Mouse (Mus musculus): ENCODE measurements around the gene Dnajb5. TPM values are rescaled to one million over a fixed set of nuclear protein-coding genes. Genes with fewer than 3 reads are reported as not detected.
A peak's percentile ranks its signal among the peaks of the same experiment; 100 is the strongest.

Dnajb5 gene
- polyA plus RNA-seq, 1 experiment from 2014 or later: 53.0 TPM

DNA sequence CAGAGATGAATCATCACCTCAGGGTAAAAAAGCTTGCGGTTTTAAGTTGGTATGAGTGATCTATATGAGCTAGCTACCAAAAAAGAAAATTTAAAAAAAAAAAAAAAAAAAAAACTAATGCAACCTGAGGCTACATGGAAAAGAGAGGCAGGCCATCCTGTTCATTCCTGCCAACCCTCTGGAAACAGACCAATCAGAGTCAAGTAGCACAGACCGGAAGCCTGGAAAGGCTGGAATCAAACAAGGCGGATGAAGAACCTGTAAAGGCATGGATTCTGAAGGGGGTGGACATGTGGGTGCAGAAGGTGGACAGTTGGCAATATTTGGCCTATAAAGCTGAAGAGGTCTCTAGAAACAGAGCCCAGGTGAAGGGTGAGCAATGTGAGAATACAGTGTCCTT lies 4.2 kb upstream of the Dnajb5 start:
- H3K27ac ChIP-seq: no peak overlapping the region

GRCm38 (mm10) chr4:42945952-42946351 lies 3.7 kb upstream of the Dnajb5 start:
- 5% methylated on average over 5 of the region's 5 CpGs for WGBS
- peaks cover 45% of the 10 kb centered on the region for H3K4me1 ChIP-seq
- H3K36me3 ChIP-seq (replicated peaks): no peaks in the 10 kb centered on the region
- H3K4me3 ChIP-seq: no peak overlapping the region
- peak overlapping the region; percentile 38 for H3K4me2 ChIP-seq
- no peaks in the 10 kb centered on the region for H3K27me3 ChIP-seq (replicated peaks)
- ATAC-seq (replicated peaks): no peak
- peak overlapping the region; percentile 23; the same call in 1 of the 2 replicates for H3K9ac ChIP-seq
- peak overlapping the region; percentile 86 for H3K27ac ChIP-seq
- H3K9me3 ChIP-seq: no peaks in the 10 kb centered on the region

More for the DNA sequence above, 4.2 kb upstream of the Dnajb5 start:
- Histone ChIP-seq H3K4me2 (no peak overlapping the region), H3K27me3 (replicated peaks) (no peaks in the 10 kb centered on the region), H3K9me3 (no peaks in the 10 kb centered on the region), H3K9ac (no peak overlapping the region), H3K4me3 (no peak overlapping the region), H3K4me1 (peaks cover 40% of the 10 kb centered on the region), H3K36me3 (replicated peaks) (no peaks in the 10 kb centered on the region; the same call in 1 of the 2 replicates)
- no peak for ATAC-seq (replicated peaks)
- 92% methylated on average over 3 of the region's 3 CpGs for WGBS

- H3K4me2 ChIP-seq: peak overlapping the region; percentile 38
- H3K9me3 ChIP-seq: no peaks in the 10 kb centered on the region
- no peaks in the 10 kb centered on the region for H3K36me3 ChIP-seq (replicated peaks)
- H3K27ac ChIP-seq: peak overlapping the region; percentile 86
- H3K27me3 ChIP-seq (replicated peaks): no peaks in the 10 kb centered on the region
- peaks cover 54% of the 10 kb centered on the region for H3K4me1 ChIP-seq
- peak overlapping the region; percentile 23; the same call in 1 of the 2 replicates for H3K9ac ChIP-seq
- 0 out of 2 replicates have a peak overlapping the region, but pooled peaks have one; percentile 2 for H3K4me3 ChIP-seq
- ATAC-seq (replicated peaks): peak; percentile 50
- 11% methylated on average over 10 of the region's 10 CpGs for WGBS
Observed at GRCm38 (mm10) chr4:42946733-42947290, 2.8 kb upstream of the Dnajb5 start.

GRCm38 (mm10) chr4:42948527-42948926 lies 1.1 kb upstream of the Dnajb5 start:
- 28% methylated on average over 13 of the region's 13 CpGs for WGBS
- H3K27ac ChIP-seq: peak overlapping the region; percentile 86
- no peak for ATAC-seq (replicated peaks)
- peaks cover 71% of the 10 kb centered on the region for H3K4me1 ChIP-seq
- no peak overlapping the region for H3K4me3 ChIP-seq
- H3K9ac ChIP-seq: no peak overlapping the region
- H3K36me3 ChIP-seq (replicated peaks): no peaks in the 10 kb centered on the region
- no peaks in the 10 kb centered on the region for H3K9me3 ChIP-seq
- H3K27me3 ChIP-seq (replicated peaks): no peaks in the 10 kb centered on the region
- H3K4me2 ChIP-seq: 0 out of 2 replicates have a peak overlapping the region, but pooled peaks have one; percentile 5

DNA sequence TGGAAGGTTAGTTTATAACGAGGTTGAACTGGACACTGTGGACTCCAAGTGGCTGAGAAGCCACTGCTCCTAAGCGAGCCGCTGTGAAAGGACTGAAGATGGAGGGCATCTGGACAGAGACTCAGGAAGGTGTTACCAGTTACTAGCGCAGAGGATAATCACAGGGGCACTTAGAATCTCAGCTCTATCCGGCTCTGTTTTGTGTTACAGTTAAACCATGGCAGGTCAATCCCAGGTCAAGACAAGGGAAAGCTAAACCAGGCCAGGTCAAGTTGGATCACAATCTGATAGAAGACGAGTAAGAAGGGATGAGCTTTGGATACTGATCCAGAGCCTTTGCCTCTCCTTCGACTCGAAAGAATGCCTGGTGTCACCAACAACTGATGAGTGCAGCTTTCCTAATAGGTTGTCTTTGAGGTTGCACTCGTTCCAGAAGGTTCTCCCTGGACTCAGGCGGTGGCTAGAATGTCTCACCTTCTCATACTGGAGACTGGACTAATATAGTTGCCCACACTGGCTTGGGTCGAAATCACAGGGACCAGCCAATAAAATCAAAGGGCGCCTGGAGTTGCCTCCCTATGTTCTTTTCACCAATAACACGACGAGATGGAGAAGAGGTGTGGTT lies 451 bp upstream of the Dnajb5 start:
- Histone ChIP-seq H3K4me1 (peaks cover 77% of the 10 kb centered on the region), H3K9me3 (no peaks in the 10 kb centered on the region), H3K27ac (peak overlapping the region; percentile 86), H3K36me3 (replicated peaks) (no peaks in the 10 kb centered on the region), H3K4me3 (peak overlapping the region; percentile 75), H3K4me2 (peak overlapping the region; percentile 96), H3K27me3 (replicated peaks) (no peaks in the 10 kb centered on the region), H3K9ac (no peak overlapping the region)
- no peak for ATAC-seq (replicated peaks)
- 14% methylated on average over 14 of the region's 14 CpGs for WGBS

GRCm38 (mm10) chr4:42950065-42950558 lies 498 bp downstream of the Dnajb5 start:
- H3K27me3 ChIP-seq (replicated peaks): no peaks in the 10 kb centered on the region
- peak overlapping the region; percentile 95 for H3K27ac ChIP-seq
- peak overlapping the region; percentile 75 for H3K4me3 ChIP-seq
- peak; percentile 57 for ATAC-seq (replicated peaks)
- H3K4me2 ChIP-seq: peak overlapping the region; percentile 96
- H3K9me3 ChIP-seq: no peaks in the 10 kb centered on the region
- H3K9ac ChIP-seq: peak overlapping the region; percentile 90
- peaks cover 87% of the 10 kb centered on the region for H3K4me1 ChIP-seq
- H3K36me3 ChIP-seq (replicated peaks): peaks cover 3% of the 10 kb centered on the region; the same call in 1 of the 2 replicates
- WGBS: 1% methylated on average over 24 of the region's 27 CpGs

DNA sequence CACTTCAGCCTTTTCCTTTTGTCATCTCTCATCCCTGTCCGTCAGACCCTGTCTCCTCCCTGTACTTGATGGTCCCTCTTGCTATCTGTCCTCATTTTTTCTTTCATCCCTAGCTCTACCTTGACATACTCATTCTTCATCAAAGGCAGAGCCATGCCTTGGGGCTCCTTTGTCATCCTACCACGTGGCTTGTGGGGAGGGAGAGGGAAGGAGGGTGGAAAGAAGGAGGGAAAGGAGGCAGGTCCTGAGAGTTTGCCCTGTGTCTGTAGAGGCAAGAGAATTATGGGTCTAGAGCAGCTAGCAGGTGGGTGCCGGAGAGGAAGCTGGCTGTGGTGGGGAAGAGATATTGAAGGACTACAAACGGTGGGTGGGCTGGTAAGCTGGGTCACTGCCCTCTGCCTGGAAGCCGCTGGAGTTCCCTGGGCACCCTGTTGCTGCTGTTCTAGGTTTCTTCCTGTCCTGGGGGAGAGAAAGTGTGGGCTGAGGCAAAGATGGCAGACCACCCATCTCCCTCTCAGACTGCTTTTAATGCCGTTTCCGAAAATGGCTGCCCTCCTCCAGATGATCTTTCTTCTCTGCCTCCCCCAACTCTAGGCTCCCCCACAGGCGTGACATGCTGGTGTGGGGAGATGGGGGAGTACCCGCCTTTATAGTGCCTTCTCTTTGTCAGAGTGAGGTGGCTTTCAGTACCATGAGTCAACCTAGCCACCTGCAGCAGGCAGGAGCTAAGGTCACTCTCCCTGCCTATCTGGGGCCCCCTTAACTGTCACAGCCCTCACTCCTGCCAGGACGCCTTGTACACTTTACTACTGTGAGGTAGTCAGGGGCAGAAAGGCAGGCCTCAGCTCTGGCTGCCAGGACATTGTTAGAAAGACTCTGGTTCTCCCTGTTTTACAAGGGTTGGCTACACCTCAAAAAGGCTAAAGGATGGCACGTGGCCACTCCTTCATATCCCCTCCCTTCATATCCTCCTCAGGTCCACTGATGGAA lies 1.9 kb downstream of the Dnajb5 start:
- H3K9ac ChIP-seq: peak overlapping the region; percentile 90
- no peaks in the 10 kb centered on the region for H3K9me3 ChIP-seq
- 47% methylated on average over 11 of the region's 11 CpGs for WGBS
- ATAC-seq (replicated peaks): no peak
- peaks cover 79% of the 10 kb centered on the region for H3K4me1 ChIP-seq
- H3K4me3 ChIP-seq: peak overlapping the region; percentile 75
- H3K36me3 ChIP-seq (replicated peaks): peaks cover 8% of the 10 kb centered on the region
- H3K27ac ChIP-seq: peak overlapping the region; percentile 95
- no peaks in the 10 kb centered on the region for H3K27me3 ChIP-seq (replicated peaks)
- H3K4me2 ChIP-seq: peak overlapping the region; percentile 96

DNA sequence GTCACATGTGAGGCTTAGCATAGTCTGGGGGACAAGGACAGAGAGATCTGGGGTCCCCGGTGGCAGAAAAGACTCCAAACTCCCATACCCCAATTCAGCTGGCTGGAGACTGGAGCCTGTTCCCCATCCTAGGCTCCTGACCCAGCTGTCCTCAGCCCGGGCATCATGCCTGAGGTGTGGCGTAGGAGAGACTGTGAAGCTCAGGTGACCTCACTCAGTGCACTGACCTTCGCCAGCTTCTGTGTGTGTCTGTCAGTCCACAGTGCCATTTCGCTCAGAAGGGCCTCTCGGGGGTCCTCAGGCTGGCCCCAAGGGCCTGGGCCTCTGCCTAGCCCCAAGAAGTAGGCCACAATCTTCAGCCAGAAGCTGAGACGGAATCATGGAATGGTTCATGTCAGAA lies 2.9 kb downstream of the Dnajb5 start:
- peaks cover 19% of the 10 kb centered on the region for H3K36me3 ChIP-seq (replicated peaks)
- peak overlapping the region; percentile 96 for H3K4me2 ChIP-seq
- H3K27me3 ChIP-seq (replicated peaks): no peaks in the 10 kb centered on the region
- H3K4me3 ChIP-seq: peak overlapping the region; percentile 75
- WGBS: 83% methylated on average over 7 of the region's 7 CpGs
- no peak for ATAC-seq (replicated peaks)
- H3K4me1 ChIP-seq: peaks cover 69% of the 10 kb centered on the region
- H3K9ac ChIP-seq: peak overlapping the region; percentile 36; the same call in 1 of the 2 replicates
- H3K9me3 ChIP-seq: no peaks in the 10 kb centered on the region
- H3K27ac ChIP-seq: peak overlapping the region; percentile 95

DNA sequence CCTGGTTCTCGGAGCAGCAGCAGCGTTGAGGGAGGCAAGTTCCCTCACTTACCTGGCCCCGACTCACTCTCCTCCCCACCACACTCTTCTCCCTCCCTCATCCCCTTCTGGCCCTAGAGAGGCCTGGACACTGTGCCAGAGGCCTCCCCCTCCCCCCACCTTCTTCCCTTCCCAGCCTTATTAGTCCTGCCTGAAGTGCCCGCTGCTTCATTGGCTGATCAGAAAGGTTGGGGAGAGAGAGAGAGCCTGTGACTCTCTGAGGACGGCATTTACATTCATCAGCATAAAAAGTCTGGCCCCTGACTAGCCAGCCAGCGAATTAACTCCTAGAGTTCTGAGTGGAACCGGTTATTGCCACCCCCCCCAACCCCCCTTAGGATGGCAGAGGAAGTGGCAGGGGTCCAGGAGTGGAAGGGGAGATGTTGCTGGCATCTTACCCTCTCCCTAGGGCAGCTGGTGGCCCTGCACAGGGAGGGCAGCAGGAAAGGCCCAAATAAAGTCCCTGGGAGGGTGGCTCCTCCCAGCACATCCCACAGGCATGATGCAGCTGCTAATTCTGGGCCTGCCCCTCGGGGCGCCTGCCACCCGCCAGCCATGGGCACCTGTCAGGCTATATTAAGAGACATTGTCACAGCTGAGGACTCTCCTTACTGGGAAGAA lies 4.0 kb downstream of the Dnajb5 start:
- Histone ChIP-seq H3K4me1 (peaks cover 59% of the 10 kb centered on the region), H3K9me3 (no peaks in the 10 kb centered on the region), H3K27ac (peak overlapping the region; percentile 95), H3K9ac (peak overlapping the region; percentile 36), H3K4me3 (peak overlapping the region; percentile 75), H3K36me3 (replicated peaks) (peaks cover 27% of the 10 kb centered on the region), H3K4me2 (peak overlapping the region; percentile 96), H3K27me3 (replicated peaks) (no peaks in the 10 kb centered on the region)
- WGBS: 11% methylated on average over 10 of the region's 10 CpGs
- ATAC-seq (replicated peaks): no peak

DNA sequence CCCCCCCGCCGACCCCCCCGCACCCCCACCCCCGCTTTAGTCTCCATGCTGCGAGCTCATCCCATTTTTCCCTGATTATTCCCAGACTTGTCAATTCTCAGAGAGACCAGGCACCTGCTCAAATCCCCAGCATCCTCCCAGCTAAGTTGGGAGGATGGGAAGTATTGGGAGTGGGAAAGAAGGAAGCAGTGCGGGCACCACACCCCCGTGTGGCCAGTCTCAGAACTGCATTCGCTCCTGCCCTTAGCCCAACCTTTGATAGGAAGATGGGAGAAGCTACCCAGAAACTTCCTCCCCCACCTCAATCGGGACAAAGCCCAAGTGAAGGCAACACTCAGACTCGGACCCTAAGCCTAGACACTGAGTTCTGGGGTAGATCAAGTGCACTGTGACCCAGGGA lies 4.7 kb downstream of the Dnajb5 start:
- H3K4me2 ChIP-seq: peak overlapping the region; percentile 96
- WGBS: 5% methylated on average over 10 of the region's 10 CpGs
- peak overlapping the region; percentile 95 for H3K27ac ChIP-seq
- peak overlapping the region; percentile 75 for H3K4me3 ChIP-seq
- H3K9ac ChIP-seq: peak overlapping the region; percentile 31; the same call in 1 of the 2 replicates
- H3K4me1 ChIP-seq: peaks cover 51% of the 10 kb centered on the region
- H3K36me3 ChIP-seq (replicated peaks): peaks cover 27% of the 10 kb centered on the region
- ATAC-seq (replicated peaks): no peak
- no peaks in the 10 kb centered on the region for H3K9me3 ChIP-seq
- no peaks in the 10 kb centered on the region for H3K27me3 ChIP-seq (replicated peaks)

GRCm38 (mm10) chr4:42955200-42955599 lies 5.6 kb downstream of the Dnajb5 start:
- Histone ChIP-seq H3K9me3 (no peaks in the 10 kb centered on the region), H3K9ac (peak overlapping the region; percentile 1; the same call in 1 of the 2 replicates)

More at GRCm38 (mm10) chr4:42955200-42955599, 5.6 kb downstream of the Dnajb5 start:
- no peak overlapping the region for H3K4me3 ChIP-seq
- H3K4me1 ChIP-seq: peaks cover 50% of the 10 kb centered on the region
- no peaks in the 10 kb centered on the region for H3K27me3 ChIP-seq (replicated peaks)
- no peak overlapping the region for H3K4me2 ChIP-seq
- no peak for ATAC-seq (replicated peaks)
- H3K27ac ChIP-seq: no peak overlapping the region
- 86% methylated on average over 3 of the region's 3 CpGs for WGBS
- peaks cover 27% of the 10 kb centered on the region for H3K36me3 ChIP-seq (replicated peaks)
